20 mouse cellular contexts compared by ENCODE assay signal in the genomic region with DNA sequence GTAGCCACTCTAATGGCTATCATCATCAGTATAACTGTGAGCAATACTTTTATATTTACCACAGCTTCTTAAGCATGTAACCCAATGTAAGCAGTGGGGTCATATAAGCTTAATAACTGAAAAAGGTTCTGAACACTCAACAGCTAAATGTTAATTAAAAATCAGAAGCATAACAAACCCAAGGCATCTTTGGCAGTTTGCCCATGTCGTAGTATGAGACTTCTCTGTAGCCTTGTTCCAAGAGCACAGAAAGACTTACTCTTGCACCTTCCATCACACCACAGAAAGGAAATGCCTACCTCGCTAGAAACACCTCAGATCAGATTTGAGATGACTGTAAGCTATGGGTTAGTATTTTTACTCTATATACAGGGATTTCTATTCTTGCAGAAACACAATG.
DNase-seq lines count a peak whose midpoint lies in the region; ATAC-seq and TF ChIP-seq lines count a peak whose summit lies in the region.
"Had no signal": no experiment of that assay in that cellular context is flagged by ENCODE, and none has a peak within 500 bp of the region (broad histone marks: within the 10 kb centered on the region; RNA-seq: fewer than 3 reads in every experiment).

No protein-coding gene starts in this region.

- no peak overlapping the region for H3K9ac ChIP-seq in midbrain, postnatal 0 days (replicated peaks; ENCODE audit: low read length, poor library complexity, severe bottlenecking)
- H3K9ac ChIP-seq in midbrain, embryonic 11.5 days (ENCODE audit: low read length): no peak overlapping the region
- H3K9ac ChIP-seq: embryonic facial prominence, embryonic 15.5 days; hindbrain, embryonic 12.5 days had no signal

- TF ChIP-seq CTCF in midbrain, postnatal 0 days (IDR thresholded peaks at IDR 0.05): no peak

- no peaks in the 10 kb centered on the region for H3K4me1 ChIP-seq in midbrain, postnatal 0 days (ENCODE audit: insufficient read depth, low read length)
- no peaks in the 10 kb centered on the region for H3K4me1 ChIP-seq in midbrain, embryonic 11.5 days (ENCODE audit: control insufficient read depth, insufficient read depth, low read length)
- H3K4me1 ChIP-seq: embryonic facial prominence, embryonic 15.5 days; forebrain, embryonic 10.5 days; heart, embryonic 10.5 days; hindbrain, embryonic 12.5 days had no signal

- H3K4me2 ChIP-seq in midbrain, postnatal 0 days (ENCODE audit: low read depth, low read length, poor library complexity, severe bottlenecking): no peak overlapping the region
- no peak overlapping the region for H3K4me2 ChIP-seq in midbrain, embryonic 11.5 days
- H3K4me2 ChIP-seq: embryonic facial prominence, embryonic 15.5 days; hindbrain, embryonic 12.5 days had no signal

- no peaks in the 10 kb centered on the region for H3K36me3 ChIP-seq in midbrain, postnatal 0 days (ENCODE audit: insufficient read depth, low read length)
- no peaks in the 10 kb centered on the region for H3K36me3 ChIP-seq in midbrain, embryonic 11.5 days (ENCODE audit: control insufficient read depth, insufficient read depth, low read length)
- H3K36me3 ChIP-seq: embryonic facial prominence, embryonic 15.5 days; forebrain, embryonic 10.5 days; heart, embryonic 10.5 days; hindbrain, embryonic 12.5 days had no signal

- no peaks in the 10 kb centered on the region for H3K27me3 ChIP-seq in midbrain, postnatal 0 days (ENCODE audit: insufficient read depth, low read length)
- H3K27me3 ChIP-seq in midbrain, embryonic 11.5 days (ENCODE audit: control insufficient read depth, insufficient read depth, low read length): no peaks in the 10 kb centered on the region
- H3K27me3 ChIP-seq: embryonic facial prominence, embryonic 15.5 days; hindbrain, embryonic 12.5 days had no signal

- DNase-seq in cerebellum, postnatal 14 days: peak; percentile 34 to 50
- DNase-seq in cerebellum, adult 18-20 months: no peak
- peak; percentile 5 for DNase-seq in kidney, postnatal 10 days
- no peak for DNase-seq in kidney, adult 11 months
- DNase-seq in midbrain, postnatal 0 days (ENCODE audit: low spot score): peak; percentile 45
- no peak for DNase-seq in midbrain, embryonic 11.5 days (ENCODE audit: low spot score, missing footprints)
- DNase-seq in yolk sac, embryonic 10.5 days (ENCODE audit: low spot score): no peak
- DNase-seq: adrenal gland, postnatal 10 days; cerebellum, adult 8-10 months; cerebellum, postnatal 36 days; gastrocnemius, postnatal 10 days; heart, adult 18-20 months; heart, postnatal 10 days; heart, postnatal 4 days had no signal

- H3K4me3 ChIP-seq in midbrain, postnatal 0 days (ENCODE audit: low read depth, low read length): no peak overlapping the region
- no peak overlapping the region for H3K4me3 ChIP-seq in midbrain, embryonic 11.5 days (ENCODE audit: low read depth, low read length)
- H3K4me3 ChIP-seq: embryonic facial prominence, embryonic 15.5 days; erythroblast, embryonic 14.5 days; forebrain, embryonic 10.5 days; heart, embryonic 10.5 days; hindbrain, embryonic 12.5 days had no signal

- no peaks in the 10 kb centered on the region for H3K9me3 ChIP-seq in midbrain, postnatal 0 days (ENCODE audit: low read length)
- H3K9me3 ChIP-seq in midbrain, embryonic 11.5 days (ENCODE audit: control insufficient read depth, low read length): no peaks in the 10 kb centered on the region
- H3K9me3 ChIP-seq: embryonic facial prominence, embryonic 15.5 days; forebrain, embryonic 10.5 days; heart, embryonic 10.5 days; hindbrain, embryonic 12.5 days had no signal

- no peak overlapping the region for H3K27ac ChIP-seq in midbrain, postnatal 0 days (ENCODE audit: low read depth, low read length)
- H3K27ac ChIP-seq in midbrain, embryonic 11.5 days (ENCODE audit: low read depth, low read length): no peak overlapping the region
- H3K27ac ChIP-seq: embryonic facial prominence, embryonic 15.5 days; forebrain, embryonic 10.5 days; heart, embryonic 10.5 days; hindbrain, embryonic 12.5 days had no signal

- WGBS in midbrain, postnatal 0 days: 78% methylated on average over 2 of the region's 2 CpGs
- 79% methylated on average over 2 of the region's 2 CpGs for WGBS in midbrain, embryonic 11.5 days

- ATAC-seq in midbrain, postnatal 0 days (ENCODE audit: low FRiP score): no peak
- no peak for ATAC-seq in midbrain, embryonic 11.5 days (ENCODE audit: low FRiP score)
- ATAC-seq: forebrain, embryonic 16.5 days had no signal

Comparison
In these comparisons a context has a peak if more than half of its experiments do, and no peak if none do; other contexts are left out.
1. DNase-seq: peak in cerebellum, postnatal 14 days (2 of 2), kidney, postnatal 10 days (single experiment) and midbrain, postnatal 0 days (single experiment); none in cerebellum, adult 18-20 months (0 of 2), kidney, adult 11 months (single experiment), midbrain, embryonic 11.5 days (single experiment) and yolk sac, embryonic 10.5 days (single experiment).